Mouse (Mus musculus): Measurements from ENCODE around the gene Cubn.
A peak's percentile ranks its signal among the peaks of the same experiment; 100 is the strongest.

Gene Cubn

DNA sequence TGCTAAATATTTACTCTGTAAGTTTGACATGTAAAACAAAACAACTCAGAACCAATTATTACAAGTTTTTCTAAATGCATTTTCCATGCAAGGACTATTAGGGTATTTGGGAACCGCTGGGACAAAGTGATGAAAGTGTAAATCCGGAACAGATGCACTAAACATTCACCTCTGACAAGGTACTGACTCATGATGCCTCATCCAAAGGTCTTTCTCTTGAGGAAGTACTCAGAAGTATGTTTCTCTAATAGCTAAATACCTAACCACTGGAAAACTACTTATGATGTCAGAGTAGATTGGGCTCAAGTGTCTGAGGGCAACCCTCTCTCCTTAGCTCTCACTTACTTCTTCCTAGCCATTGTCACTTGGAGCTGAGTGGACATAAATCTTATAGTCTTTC is 10.9 kb downstream of the Cubn start:
- no peak for DNase-seq

DNA sequence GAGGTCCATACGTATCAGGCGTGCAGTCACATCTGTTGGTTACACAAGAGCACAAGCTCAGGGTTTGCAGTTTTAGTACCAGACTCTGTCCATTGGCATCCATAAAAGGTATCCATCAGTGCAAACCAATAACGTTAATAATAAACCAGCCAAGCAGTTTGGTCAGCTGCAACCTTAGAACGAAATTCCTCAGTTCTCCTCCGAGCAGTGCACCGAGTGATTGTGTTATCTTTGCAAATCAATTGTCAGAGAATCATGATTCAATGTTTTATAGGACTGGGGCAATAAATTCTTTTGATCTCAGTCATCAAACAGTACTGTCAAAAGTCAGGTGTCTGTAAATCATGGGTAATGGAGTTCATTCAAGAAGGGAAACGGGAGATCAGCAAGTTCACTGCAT is 12.4 kb downstream of the Cubn start:
- DNase-seq: no peak

DNA sequence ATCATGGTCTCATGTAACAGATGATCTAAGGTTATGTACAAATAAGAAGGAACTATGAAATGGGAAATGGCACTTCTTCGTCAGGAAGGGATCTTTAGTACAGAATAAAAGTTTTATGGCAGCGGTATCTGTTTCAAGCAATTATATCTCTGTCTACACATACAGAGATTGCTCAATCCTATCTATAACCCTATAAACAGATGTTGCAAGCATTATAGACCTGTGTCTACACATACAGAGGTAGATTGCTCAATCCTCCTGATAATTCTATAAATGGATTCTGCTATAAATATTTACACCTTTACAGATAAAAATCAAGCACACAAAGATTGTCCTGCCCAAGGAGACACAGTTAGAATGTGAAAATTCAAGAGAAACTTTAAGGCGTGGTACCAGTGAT is 21.5 kb downstream of the Cubn start:
- DNase-seq: no peak

DNA sequence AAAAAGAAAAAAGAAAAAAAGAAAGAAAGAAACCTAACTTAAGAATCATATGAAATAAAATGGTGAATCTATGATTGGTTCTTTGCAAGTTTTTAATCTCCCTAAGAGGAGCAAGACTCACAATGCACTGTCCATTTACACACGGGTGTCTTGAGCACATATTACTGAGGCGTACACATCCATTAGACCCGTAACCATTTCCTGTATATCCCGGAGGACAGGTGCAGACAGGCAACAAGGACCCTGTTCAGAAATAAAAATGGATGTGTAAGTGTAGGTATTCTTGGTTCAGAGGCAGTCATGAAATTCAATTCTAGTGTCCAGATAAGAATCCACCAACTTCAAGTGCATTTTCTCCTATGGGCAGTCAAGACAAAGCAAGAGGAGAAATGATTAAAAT is 22.0 kb downstream of the Cubn start:
- no peak for DNase-seq

DNA sequence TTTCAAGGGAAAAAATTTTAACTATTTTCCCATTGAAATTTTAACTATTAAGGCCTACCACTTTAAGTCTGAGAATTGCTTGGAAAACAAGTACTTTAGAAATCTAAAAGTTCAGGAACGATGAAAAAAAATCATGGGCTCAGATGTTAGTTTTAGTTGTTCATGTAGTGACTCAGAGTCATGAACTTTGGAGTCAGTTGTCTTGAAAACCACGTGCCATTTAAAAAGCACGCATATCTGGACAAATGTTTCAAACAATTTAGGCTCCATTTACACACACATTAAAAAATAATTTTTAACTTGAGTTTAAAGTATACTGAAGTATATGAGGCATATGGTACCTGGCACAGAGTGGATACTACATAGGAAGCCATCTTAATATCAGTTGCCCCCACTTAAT is 24.9 kb downstream of the Cubn start:
- DNase-seq: no peak

DNA sequence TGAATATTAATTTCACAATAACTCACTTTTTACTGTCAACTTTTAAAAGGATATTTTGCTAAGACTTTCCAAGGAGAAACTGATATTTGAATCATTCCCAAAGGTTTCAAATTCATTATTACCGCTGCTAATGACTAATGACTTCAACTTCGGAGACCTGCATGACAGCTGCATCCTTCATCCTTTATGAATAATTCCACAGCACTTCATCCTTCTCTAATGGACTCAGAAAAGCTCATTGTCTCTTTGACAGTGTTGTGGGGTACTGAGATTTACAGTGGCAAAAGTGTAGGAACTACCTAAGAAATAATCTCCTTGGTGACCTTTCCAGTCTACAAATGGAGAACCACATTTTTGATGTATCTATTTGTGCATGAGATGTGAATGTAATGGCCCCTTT is 33.5 kb downstream of the Cubn start:
- DNase-seq: no peak

DNA sequence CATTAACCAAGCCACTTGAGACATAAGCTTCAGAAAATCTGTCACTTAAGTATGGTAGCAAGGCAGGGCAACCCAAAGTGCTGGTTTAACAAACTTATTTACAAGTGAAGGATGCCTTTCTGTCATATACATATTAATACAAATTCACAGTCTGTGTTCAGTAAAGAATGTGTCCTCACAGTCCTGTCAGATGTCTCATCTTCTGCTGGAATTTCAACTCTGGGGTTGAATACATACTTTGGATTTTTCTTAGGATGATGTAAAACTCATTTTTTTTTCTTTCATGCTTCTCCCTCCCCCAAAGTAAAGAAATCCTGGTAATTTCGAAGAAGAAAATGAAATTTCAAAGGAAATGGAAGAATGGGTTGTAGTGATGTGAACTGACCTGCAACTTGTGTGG is 34.8 kb downstream of the Cubn start:
- DNase-seq: no peak

DNA sequence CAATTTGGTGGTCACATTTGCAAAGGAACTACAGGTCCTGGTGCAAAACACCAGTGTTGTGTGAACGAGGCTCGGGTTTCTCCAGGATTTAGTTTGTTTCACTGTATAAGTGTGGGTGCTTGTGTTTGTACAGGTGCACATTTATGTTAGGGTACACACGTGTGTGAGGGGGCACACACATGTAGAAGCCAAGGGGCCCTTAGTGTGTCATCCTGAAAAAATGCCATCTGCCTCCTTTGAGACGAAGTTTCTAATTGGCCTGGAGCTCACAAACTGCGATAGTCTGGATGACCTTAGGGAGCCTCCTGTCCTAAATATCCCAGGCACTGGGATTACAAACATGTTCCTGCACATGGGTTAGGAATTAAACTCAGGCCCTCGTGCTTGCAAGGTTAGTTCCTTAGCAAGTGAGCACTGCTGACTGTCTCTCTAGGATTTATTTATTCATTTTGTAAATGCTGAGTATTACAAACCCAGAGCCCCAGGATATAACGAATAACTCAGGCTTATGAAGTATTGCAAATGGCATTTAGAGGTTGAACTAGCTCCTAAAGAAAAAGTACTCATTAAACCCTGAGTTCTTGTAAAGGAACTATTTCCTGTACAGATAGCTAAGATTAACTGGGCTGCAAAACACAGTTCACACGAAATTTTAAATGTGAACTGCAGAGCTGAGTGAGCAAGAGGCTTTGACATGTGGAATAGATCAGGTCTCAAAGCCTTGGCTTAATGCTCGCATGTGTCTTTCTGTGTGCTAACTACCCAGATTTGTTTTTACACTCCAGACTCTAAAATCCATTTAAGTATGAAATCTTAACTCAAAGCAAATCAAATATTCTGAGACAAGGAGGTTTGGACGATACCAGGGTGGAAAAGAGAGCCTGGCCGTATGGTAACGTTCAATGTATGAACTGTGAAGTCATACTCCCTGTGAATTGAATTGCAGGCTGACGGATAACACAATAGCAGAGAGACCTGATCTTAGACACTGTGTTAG is 39.8 kb downstream of the Cubn start:
- DNase-seq: no peak

DNA sequence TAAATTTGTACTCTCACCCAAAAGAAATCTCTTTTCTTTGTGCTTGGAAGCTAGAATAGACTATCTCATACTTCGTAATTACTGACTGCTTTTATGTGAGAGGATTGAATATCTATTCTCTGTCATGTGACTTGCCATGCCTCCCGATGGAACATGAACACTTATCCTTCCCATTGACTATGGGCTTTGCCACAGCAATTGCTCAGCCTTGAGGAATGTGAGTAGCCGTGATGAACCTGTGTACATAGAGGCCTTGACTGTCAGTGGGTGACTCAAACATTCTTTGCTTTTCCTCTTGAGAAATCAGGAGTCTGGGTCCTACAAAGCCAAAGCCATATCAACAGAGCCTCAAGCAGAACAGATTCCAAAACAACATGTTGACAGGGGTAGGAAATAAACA is 40.7 kb downstream of the Cubn start:
- no peak for DNase-seq

DNA sequence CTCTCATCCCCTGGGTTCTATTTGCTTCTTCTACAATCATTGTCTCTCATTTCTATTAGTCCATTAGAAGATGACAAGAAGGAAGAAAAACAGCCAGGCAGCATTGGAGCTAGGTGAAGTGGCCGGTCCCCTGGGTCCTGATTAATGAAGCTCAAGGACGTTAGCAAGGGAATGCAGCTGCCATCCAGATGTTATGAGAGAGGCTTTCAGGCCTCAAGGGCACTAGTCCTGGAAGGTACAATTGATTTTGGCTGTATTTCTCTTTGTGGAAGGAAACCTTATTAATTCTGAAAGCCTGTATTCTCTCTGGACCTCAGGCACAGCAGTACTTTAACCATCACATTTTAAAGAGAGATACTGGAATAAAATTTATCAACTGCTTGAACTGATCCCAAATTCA is 41.1 kb downstream of the Cubn start:
- no peak for DNase-seq

DNA sequence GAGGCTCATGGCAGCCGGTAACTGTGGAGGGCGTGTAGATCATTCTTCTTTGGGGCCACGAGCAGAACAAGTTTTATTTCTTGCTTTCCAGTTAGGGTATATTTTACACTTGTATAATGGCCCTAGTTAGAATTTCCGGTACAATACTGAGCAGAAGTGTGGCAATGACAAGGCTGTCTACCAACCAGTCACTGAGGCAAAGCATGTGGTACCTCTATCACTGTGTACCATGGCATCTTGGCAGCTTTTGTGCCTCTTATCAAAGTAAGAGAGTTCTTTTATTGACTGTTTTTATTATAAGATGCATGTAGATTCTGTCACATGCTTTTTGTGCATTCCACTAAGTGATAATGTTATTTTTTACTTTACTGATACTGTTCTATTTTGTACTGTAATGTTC is 46.5 kb downstream of the Cubn start:
- no peak for DNase-seq

DNA sequence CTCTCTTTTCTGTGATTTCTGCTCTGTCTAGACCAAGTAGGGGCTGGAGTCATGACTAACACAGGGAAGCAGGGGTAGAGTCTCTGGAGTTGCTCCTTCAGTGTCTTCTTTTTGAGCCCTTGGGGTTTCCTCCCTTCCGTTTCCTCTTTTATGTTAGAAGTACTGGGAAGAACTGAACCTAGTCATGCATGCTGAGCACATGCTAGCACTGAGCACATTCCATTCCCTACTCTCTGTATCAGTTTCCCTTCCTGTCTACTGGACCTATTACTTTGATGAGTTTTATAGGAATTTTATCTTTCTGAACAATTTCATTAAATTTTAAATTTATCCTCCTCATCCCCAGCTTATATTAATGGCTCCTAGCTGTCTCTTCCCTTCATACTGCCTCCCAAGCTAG is 52.6 kb downstream of the Cubn start:
- DNase-seq: no peak

DNA sequence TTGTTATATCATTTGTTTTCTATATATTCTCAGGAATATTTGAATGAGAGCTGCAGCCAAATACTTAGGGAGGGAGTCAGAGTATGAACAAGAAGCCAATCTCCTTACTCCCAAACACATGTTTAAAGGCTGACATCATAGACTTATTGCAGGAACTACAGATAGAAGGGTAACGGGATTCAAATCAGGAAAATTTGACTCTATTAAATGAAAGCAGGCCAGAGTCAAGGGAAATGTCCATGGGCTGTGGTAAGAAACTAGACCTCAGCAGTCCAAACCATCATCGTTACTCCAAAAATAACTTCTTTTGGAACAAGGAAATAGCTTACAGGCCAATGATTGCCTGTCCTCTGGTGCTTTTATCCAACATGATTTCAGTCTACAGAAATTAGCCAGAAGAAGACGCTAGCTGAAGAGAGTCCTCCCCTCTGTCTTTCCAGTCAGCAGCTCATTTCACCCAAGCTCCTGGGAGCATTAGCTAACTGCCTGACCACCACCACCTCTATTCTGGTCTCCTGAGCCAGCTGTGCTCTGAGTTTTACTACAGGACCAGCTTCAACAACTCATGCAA is 53.3 kb downstream of the Cubn start:
- no peak for DNase-seq

DNA sequence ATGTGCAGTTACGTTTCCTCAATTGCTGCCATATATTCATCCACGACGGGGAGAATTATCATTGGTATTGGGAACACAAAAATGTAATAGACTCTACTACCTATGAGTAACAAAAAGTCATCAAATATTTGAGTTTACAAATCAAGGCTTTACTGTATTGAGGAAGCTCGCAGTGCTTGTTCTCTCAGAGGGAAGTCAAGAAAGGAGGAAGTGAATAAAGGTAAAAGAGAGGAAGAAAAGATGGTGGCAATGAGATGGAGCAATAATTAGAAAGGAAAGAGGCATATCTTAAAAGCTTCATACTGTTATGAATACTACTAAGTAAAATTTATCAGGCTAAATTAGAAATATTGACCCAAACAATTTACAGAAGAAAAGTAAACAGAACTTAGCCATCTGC is 59.6 kb downstream of the Cubn start:
- no peak for DNase-seq

DNA sequence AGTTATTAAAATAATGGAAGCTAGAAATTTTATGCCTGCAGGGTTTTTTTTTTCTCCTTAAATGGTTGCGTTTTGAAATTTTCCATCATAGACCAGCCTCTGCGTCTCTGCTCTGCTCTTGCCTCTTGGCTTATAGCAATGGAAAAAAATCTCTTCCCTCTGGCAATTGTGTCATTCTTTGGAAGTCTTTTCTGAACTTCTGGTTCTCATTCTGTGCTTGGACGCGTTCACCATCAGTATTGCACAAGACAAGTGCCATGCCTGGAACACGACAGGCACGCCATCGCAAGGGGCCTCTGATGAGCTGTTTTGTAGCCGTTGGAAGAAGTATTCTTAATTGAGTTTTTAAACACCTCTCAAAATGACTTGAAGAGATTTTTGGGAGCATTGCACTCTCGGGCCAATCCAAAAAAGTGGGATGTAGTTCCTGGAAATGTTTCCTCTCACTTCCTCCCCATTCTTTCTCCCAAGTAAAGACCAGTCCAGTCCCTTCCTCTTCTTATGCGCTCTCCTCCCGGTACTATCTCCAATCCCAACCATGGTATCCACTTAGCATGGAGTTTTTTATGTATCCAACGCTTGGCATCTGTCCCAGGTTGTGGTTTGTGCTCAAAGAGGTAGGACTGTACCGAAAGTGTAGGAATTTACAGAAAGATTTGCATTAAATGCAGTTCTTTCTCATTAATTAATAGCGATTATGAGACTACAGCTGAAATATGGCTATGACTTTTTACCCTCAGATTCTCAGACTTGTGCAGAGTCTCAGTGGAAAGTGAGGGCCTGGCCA is 69.4 kb downstream of the Cubn start:
- peak; percentile 70 for DNase-seq

DNA sequence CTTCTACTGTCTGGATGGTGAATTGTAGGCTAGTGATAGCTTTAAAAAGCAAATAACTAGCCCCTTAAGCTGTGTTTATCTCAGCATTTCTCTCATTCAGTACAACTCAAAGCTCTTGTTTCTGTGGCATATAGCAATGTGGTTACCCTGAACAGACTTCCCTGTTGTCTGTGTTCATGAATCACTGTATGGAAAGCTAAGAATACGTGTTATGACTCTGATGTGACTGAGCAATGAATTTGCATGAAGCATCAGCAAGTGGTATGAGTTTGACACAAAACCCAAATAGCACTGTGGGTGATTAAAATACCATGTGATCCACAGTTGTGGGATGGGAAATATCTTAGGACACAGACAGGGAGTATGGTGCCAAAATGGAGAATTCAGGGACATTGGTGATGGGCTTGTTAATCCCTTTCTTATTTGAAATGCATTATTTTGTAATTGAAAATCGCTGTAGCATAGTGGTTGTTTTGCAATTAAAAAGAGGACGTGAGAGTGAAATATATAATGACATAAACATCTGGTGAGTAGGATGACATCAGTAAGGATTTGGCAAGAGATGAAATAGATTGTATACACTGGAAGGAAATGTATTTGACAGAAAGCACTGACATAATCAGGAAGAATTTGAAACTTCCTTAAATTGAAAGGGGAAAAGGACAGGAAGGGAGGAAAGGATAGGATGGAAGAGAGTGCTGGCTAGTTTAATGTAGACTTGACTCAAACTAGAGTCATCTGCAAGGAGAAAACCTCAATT is 74.7 kb downstream of the Cubn start:
- DNase-seq: no peak

DNA sequence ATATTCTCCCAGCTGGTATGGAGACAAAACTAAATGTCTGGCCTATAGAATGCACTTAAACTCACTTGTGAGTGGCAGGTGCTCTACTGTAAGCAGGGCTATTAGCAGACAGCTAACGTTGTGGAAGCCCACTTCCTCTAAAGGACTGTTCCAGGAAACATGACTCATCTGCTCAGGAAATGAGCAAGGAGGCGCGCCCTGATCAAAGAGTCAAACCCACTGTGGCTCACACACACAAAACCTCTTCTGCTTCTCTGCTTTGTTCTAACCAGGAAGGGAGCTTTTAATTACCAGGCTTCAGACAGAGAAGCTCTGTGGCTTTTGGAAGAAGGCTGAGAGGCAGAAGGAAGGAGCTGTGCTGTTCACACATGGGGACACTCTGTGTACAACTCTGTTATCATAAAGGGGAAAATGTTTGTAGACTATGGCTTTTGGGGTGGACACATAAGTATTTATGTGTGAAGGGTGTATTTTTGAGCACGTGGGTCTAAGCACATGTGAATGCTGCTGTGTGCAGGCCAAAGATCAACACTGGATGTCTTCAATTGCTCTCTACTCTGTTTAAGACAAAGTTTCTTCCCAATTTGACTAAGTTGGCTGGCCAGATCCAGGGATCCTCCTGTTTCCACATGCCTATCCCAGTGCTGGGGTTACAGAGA is 78.0 kb downstream of the Cubn start:
- DNase-seq: peak; percentile 85

DNA sequence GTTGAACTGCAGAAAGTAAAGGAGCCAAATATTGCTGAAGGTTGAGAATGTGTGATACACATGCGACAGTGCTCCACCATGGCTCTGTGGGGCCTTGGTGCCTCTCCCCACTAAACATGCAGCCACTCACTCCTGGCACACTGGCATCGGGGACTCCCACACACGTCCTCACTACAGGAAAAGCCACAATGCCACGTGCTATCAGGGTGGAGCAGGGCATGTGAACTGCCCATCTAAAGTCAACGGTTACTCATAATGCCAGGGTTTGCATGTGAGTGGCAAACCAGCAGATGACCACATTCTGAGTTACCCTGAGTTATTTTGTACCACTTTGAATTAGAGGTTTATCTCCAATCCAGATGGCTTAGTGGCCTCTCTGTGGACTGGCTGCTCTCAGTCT is 81.0 kb downstream of the Cubn start:
- DNase-seq: peak; percentile 42

DNA sequence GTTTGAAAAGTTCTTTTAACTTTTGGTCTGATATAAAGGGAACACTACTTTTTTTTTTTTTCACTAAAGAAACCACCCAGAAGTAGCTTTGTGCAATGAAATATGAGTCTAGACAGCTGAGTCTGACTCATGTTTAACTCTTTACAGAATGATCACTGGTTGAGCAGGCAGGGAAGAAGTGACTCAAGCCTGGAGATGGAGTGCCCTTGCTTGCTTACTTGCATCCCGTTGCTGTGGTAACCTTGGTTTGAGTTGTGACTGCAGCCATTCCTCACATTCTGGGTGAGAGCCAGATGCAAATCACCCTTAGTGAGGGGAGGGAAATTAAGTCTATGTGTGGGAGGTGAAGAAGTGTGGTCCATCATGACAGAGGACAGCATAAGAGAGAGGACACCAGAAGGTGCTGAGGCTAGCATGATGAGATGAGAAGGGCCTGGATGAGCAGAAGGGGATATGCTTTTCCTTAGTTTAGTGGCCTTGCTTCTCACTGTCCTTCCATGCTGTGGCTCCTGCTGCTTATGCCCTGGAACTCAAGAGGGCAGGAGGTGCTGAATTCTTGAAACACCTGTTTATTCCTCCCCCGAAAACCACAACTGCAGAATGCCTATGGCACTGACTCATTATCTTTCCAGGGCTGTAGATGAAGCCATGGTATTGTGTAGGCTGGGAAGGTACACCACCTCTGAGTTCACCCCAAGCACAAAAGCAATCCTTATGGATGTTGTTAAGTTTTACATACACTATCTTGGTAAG is 81.7 kb downstream of the Cubn start:
- DNase-seq: peak; percentile 63

DNA sequence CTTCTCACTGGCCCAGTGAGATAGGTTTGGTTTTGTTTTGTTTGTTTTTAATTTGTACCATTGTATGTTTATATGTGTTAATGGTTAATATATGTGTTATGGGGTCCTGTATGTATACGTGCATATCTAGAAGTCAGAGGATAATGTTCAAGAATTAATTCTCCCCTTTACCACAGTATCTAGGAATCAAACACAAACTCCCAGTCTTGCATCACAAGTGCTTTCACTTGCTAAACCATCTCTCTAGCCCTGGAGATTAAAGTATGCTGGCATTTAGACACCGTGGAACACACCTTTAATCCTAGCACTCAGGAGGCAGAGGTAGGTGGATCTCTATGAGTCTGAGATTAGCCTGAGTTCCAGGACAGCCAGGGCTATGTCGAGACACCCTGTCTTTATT is 83.3 kb downstream of the Cubn start:
- DNase-seq: no peak

DNA sequence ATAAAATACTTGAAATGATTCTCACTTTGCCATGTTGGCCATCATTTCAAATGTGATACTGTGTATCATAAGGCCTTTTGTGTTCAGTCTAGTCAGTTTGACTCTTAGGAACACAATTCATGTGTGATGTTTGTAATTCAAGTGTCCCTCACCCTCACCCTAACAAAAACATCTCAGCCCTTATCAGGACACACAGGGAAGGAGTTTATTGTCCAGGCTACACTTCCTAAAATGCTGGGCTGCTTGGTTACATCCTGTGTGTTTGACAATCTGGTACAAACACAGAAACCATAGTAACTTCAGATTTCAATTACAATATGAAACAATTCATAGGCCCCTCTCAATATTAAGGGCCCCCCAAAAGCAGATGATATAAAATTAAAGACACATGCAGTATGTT is 83.9 kb downstream of the Cubn start:
- DNase-seq: peak; percentile 29

DNA sequence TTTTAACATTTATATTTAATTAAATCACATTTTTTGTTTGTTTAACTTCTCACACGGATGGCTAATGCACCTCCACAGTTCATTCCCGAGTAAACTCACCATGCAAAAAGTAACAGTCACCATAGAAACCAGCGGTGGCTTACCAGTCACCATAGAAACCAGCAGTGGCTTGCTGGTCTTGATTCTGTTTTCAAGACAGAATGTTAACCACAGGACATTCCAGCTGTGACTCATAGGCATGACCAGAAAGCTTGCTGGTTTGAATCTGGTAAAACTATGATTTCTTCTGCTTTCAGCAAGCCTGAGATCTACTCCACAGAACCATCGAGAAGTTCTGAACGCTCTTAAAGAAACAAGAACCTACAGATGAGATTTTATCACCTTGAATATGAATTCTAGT is 84.3 kb downstream of the Cubn start:
- peak; percentile 46 for DNase-seq
